Mouse (Mus musculus) small intestine, adult 2 months (tissue): Measurements from ENCODE around the gene Tcf12.

ENCODE experiments used
- CTCF ChIP-seq: fragments of 200-500 bp; IDR thresholded peaks from 2 replicates; pipeline ENCODE4 v1.5.1; 2012; ENCODE audit warnings: low read depth, mild to moderate bottlenecking, control low read depth, inconsistent platforms, low read length, moderate library complexity, mixed read lengths; ENCODE audit not compliant: insufficient replicate concordance, insufficient read length; ENCODE audit errors: extremely low read depth
- POLR2A ChIP-seq: fragments of 200-500 bp; IDR thresholded peaks from 2 replicates; pipeline ENCODE4 v1.6.1; 2012; ENCODE audit warnings: low read depth, mild to moderate bottlenecking, control low read depth, inconsistent platforms, low read length, moderate library complexity

DNA sequence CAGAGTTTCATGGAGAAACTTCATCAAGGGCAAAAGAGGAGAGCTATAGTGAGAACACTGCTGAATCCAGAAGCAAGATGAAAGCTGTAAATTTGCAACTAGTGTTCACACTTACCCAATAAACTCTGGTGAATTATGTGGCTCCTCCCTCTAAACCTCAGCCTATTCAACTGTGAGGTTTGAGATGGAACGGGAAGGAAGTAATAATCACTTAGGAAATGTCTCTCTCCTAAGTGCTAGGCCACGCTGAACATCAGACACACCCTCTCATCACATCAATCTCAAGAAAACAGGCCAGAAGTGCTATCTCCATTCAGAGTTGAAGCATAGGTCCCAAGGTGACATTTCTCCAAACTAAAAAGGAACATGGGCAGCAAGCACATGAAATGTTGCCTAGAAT, 131.1 kb downstream of the Tcf12 start:
- TF ChIP-seq POLR2A = no peak
- no peak for TF ChIP-seq CTCF
